Mouse (Mus musculus) ES-Bruce4 (cell line): ENCODE results near the gene Phc3. TPM values are rescaled to one million over a fixed set of nuclear protein-coding genes. Genes with fewer than 3 reads are reported as not detected.
"Not testable (repeated sequence)": the region's sequence is repeated elsewhere in the genome, so short reads cannot be mapped to it uniquely, and the experiment has no call there.

Experiments used
- H3K27ac ChIP-seq: 2 replicates; pipeline ENCODE4 v1.5.1; 2012; ENCODE audit warnings: low read length, inconsistent platforms; ENCODE audit not compliant: insufficient read depth
- H3K27me3 ChIP-seq: 2 replicates; pipeline ENCODE4 v1.6.1; 2012; ENCODE audit warnings: mild to moderate bottlenecking, low read length, inconsistent platforms; ENCODE audit not compliant: control insufficient read depth, poor library complexity, insufficient read depth, severe bottlenecking
- H3K36me3 ChIP-seq: 2 replicates; pipeline ENCODE4 v1.6.1; 2012; ENCODE audit warnings: inconsistent platforms, mild to moderate bottlenecking, low read length, moderate library complexity; ENCODE audit not compliant: control insufficient read depth, poor library complexity, insufficient read depth, severe bottlenecking
- H3K4me1 ChIP-seq: one replicate; pipeline ENCODE4 v1.8.1; 2011; ENCODE audit warnings: low read length; ENCODE audit not compliant: control insufficient read depth, insufficient read depth
- H3K4me3 ChIP-seq: 2 replicates; pipeline ENCODE4 v1.5.1; 2011; ENCODE audit warnings: low read depth, mild to moderate bottlenecking, low read length
- H3K9ac ChIP-seq: 2 replicates; pipeline ENCODE4 v1.6.1; 2012; ENCODE audit warnings: low read depth, mild to moderate bottlenecking, inconsistent platforms; ENCODE audit not compliant: poor library complexity, severe bottlenecking
- H3K9me3 ChIP-seq: replicated peaks from 2 replicates; pipeline ENCODE4 v1.6.1; 2012; ENCODE audit warnings: mild to moderate bottlenecking, low read length, inconsistent platforms; ENCODE audit not compliant: control insufficient read depth, poor library complexity, insufficient read depth, severe bottlenecking
- CTCF ChIP-seq: IDR thresholded peaks from one replicate; pipeline ENCODE4 v1.8.1; 2011; ENCODE audit warnings: low read depth, low read length
- EP300 ChIP-seq: IDR thresholded peaks from 2 replicates; pipeline ENCODE4 v1.6.1; 2011; ENCODE audit warnings: low read depth, low read length; ENCODE audit not compliant: insufficient read depth
- POLR2A ChIP-seq: IDR thresholded peaks from one replicate; pipeline ENCODE4 v1.8.1; 2011; ENCODE audit warnings: low read length; ENCODE audit not compliant: insufficient read depth
- polyA plus RNA-seq: library from polyadenylated mRNA; stranded (reverse); fragments of >200 nt; gene quantifications from 2 replicates; pipeline ENCODE4 v1.2.4, GENCODE M21; 2011; ENCODE audit warnings: low read depth; ENCODE audit not compliant: missing spikeins, insufficient read depth, insufficient read length

The Phc3 gene
- polyA plus RNA-seq, 1 experiment, result 18.4 TPM

- Histone ChIP-seq H3K36me3 (no peaks in the 10 kb centered on the region), H3K27me3 (no peaks in the 10 kb centered on the region), H3K27ac (no peak overlapping the region), H3K4me1 (no peaks in the 10 kb centered on the region), H3K4me3 (no peak overlapping the region), H3K9ac (no peak overlapping the region), H3K9me3 (no peaks in the 10 kb centered on the region)
- TF ChIP-seq POLR2A, result no peak
- no peak for TF ChIP-seq EP300
- TF ChIP-seq CTCF, result no peak
Measured at GRCm38 (mm10) chr3:30869995-30870394, 99.2 kb downstream of the Phc3 start.

DNA sequence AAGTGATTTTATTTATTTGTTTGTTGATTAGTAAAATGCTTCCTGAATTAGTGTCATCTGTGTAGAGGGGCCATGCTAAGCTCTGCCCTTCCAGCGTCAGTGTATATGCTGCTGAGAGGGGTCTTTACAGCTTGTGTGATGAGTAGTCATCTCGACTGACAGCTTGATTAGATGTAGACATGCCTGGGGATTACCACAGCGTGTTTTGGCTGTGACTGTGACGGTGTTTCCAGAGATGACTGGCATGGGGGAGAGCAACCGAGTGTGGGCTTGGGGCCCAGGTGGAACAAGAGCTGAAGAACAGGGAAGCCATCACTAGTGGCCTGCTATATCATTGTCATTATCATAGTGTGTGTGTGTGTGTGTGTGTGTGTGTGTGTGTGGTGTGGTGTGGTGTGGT is 100.6 kb downstream of the Phc3 start:
- Histone ChIP-seq H3K27me3 (no peaks in the 10 kb centered on the region), H3K9ac (no peak overlapping the region), H3K9me3 (no peaks in the 10 kb centered on the region), H3K4me3 (no peak overlapping the region), H3K36me3 (no peaks in the 10 kb centered on the region), H3K27ac (no peak overlapping the region), H3K4me1 (no peaks in the 10 kb centered on the region)
- TF ChIP-seq POLR2A (no peak), CTCF (no peak), EP300 (no peak)

DNA sequence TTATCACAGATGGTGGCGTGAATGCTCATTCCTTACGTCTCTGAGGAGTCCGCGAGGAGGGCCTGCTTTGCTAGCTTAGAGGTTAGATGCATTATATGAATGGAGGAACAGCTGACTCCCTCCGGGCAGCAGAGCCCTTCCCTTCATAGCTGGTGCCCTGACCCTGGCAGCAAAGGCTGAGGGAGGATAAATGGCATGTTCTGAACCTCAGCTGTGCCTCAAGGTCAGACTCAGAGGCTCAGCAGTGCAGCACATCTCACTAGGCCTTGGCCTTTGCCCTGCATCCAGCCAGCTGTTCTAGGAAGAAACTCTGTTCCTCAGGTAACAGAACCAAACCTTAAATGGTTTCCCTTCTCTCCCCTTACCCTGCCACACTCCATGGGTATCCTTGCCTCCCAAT is 101.0 kb downstream of the Phc3 start:
- Histone ChIP-seq H3K36me3 (no peaks in the 10 kb centered on the region), H3K4me3 (no peak overlapping the region), H3K27me3 (no peaks in the 10 kb centered on the region), H3K9ac (no peak overlapping the region), H3K9me3 (no peaks in the 10 kb centered on the region), H3K27ac (no peak overlapping the region), H3K4me1 (no peaks in the 10 kb centered on the region)
- TF ChIP-seq CTCF (no peak), EP300 (no peak), POLR2A (no peak)

DNA sequence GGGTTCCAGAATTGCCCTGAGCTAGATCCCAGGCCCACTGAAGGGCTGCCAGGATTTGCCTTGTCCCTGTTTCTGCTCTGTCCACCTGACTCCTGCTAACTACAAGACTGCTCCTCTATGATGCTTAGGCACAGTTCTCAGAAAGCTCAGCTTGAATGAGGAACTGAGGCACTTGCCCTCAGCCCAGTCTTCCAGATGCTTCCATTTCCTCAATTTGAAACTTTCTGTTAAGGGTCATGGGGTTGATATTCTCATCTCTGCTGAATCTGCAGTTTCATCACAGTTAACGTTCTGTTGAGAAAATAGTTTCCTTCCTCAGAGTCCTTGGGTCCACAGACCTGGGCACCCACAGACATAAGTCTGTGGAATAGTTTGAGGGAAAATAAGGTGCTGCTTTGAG is 104.6 kb downstream of the Phc3 start:
- TF ChIP-seq POLR2A (no peak), EP300 (no peak)
- Histone ChIP-seq H3K27ac (no peak overlapping the region), H3K36me3 (no peaks in the 10 kb centered on the region), H3K4me3 (no peak overlapping the region), H3K9ac (no peak overlapping the region), H3K4me1 (no peaks in the 10 kb centered on the region), H3K9me3 (no peaks in the 10 kb centered on the region), H3K27me3 (no peaks in the 10 kb centered on the region)

- TF ChIP-seq POLR2A (no peak), EP300 (no peak), CTCF (no peak)
- no peaks in the 10 kb centered on the region for H3K27me3 ChIP-seq
- no peaks in the 10 kb centered on the region for H3K36me3 ChIP-seq
- no peak overlapping the region for H3K9ac ChIP-seq
- no peak overlapping the region for H3K27ac ChIP-seq
- H3K4me1 ChIP-seq, result no peaks in the 10 kb centered on the region
- no peak overlapping the region for H3K4me3 ChIP-seq
- H3K9me3 ChIP-seq, result no peaks in the 10 kb centered on the region
Measured at GRCm38 (mm10) chr3:30863712-30864435, 105.3 kb downstream of the Phc3 start.

GRCm38 (mm10) chr3:30860705-30861104 is 108.5 kb downstream of the Phc3 start:
- Histone ChIP-seq H3K9me3 (no peaks in the 10 kb centered on the region), H3K4me1 (no peaks in the 10 kb centered on the region), H3K9ac (no peak overlapping the region), H3K4me3 (no peak overlapping the region), H3K27me3 (no peaks in the 10 kb centered on the region), H3K36me3 (no peaks in the 10 kb centered on the region), H3K27ac (no peak overlapping the region)
- no peak for TF ChIP-seq CTCF
- no peak for TF ChIP-seq EP300
- TF ChIP-seq POLR2A, result no peak

DNA sequence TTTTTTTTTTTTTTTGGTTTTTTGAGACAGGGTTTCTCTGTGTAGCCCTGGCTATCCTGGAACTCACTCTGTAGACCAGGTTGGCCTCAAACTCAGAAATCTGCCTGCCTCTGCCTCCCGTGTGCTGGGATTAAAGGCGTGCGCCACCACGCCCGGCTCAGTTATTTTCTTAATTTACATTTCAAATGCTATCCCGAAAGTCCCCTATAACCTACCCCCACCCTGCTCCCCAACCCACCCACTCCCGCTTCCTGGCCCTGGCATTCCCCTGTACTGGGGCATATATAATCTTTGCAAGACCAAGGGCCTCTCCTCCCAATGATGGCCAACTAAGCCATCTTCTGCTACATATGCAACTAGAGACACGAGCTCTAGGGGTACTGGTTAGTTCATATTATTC is 109.6 kb downstream of the Phc3 start:
- not testable (repeated sequence) for H3K9ac ChIP-seq, H3K9me3 ChIP-seq, H3K27ac ChIP-seq, H3K4me1 ChIP-seq, H3K27me3 ChIP-seq, H3K4me3 ChIP-seq, H3K36me3 ChIP-seq
